Mouse (Mus musculus): Measurements from ENCODE around the gene Hmx3.

GRCm38 (mm10) chr7:131575246-131575645 lies 32.6 kb downstream of the Hmx3 start:
- TF ChIP-seq CTCF (IDR thresholded peaks at IDR 0.05; ENCODE audit: insufficient read depth, low read length) (no peak), POLR2A (IDR thresholded peaks at IDR 0.05; ENCODE audit: borderline replicate concordance, extremely low read depth, low read depth, low read length) (no peak)

Data from lung, adult 2 months (tissue).